Mouse (Mus musculus) embryonic facial prominence, embryonic 15.5 days (tissue): ENCODE results near the gene Clec16a. TPM values are rescaled to one million over a fixed set of nuclear protein-coding genes. Genes with fewer than 3 reads are reported as not detected.

ENCODE experiments used
- ATAC-seq: fragments of 200-750 bp; cut with Nextera tagmentation; 2 replicates; pipeline ENCODE4 v1.8.0; 2017; ENCODE audit warnings: low read depth, moderate TSS enrichment; ENCODE audit not compliant: insufficient number of reproducible peaks, low FRiP score, low TSS enrichment
- H3K27ac ChIP-seq: fragments of 300-500 bp; sonication (generic); replicated peaks from 2 replicates; pipeline ENCODE4 v1.5.1; 2015; ENCODE audit warnings: mild to moderate bottlenecking, inconsistent platforms
- H3K27me3 ChIP-seq: fragments of 300-500 bp; sonication (generic); 2 replicates; pipeline ENCODE4 v1.6.1; 2015; ENCODE audit warnings: inconsistent platforms
- H3K36me3 ChIP-seq: fragments of 300-500 bp; sonication (generic); 2 replicates; pipeline ENCODE4 v1.6.1; 2015; ENCODE audit warnings: mild to moderate bottlenecking, inconsistent platforms
- H3K4me1 ChIP-seq: fragments of 300-500 bp; sonication (generic); 2 replicates; pipeline ENCODE4 v1.6.1; 2015; ENCODE audit warnings: inconsistent platforms
- H3K4me2 ChIP-seq: fragments of 300-500 bp; sonication (generic); replicated peaks from 2 replicates; pipeline ENCODE4 v1.6.1; 2015; ENCODE audit warnings: mild to moderate bottlenecking, inconsistent platforms
- H3K4me3 ChIP-seq: fragments of 300-500 bp; sonication (generic); replicated peaks from 2 replicates; pipeline ENCODE4 v1.5.1; 2015; ENCODE audit warnings: mild to moderate bottlenecking, inconsistent platforms
- H3K9ac ChIP-seq: fragments of 300-500 bp; sonication (generic); 2 replicates; pipeline ENCODE4 v1.6.1; 2015; ENCODE audit warnings: inconsistent platforms
- H3K9me3 ChIP-seq: fragments of 300-500 bp; sonication (generic); replicated peaks from 2 replicates; pipeline ENCODE4 v1.6.1; 2016; ENCODE audit warnings: inconsistent platforms
- WGBS: fragments of 180-500 bp; shearing (Covaris S2); methylation state at CpG from one replicate; pipeline ENCODE4 v1.1.7; 2015; 5-methylcytosine and 5-hydroxymethylcytosine counted together
- polyA plus RNA-seq: library from polyadenylated mRNA; unstranded; fragments of >200 nt; fragmentation: Nextera tagmentation; extraction: Ambion mirVana; gene quantifications from 2 replicates; pipeline ENCODE4 v1.2.1, GENCODE M21; 2015

The Clec16a gene
- polyA plus RNA-seq, 1 experiment from 2014 or later = 39.6 TPM

GRCm38 (mm10) chr16:10585165-10585564 is 40.0 kb downstream of the Clec16a start:
- H3K9ac ChIP-seq = no peak overlapping the region
- H3K4me1 ChIP-seq = no peaks in the 10 kb centered on the region
- no peaks in the 10 kb centered on the region for H3K9me3 ChIP-seq
- no peak overlapping the region for H3K4me2 ChIP-seq
- no peak overlapping the region for H3K4me3 ChIP-seq
- ATAC-seq = peak; percentile 24; the same call in 1 of the 2 replicates
- peaks cover 25% of the 10 kb centered on the region for H3K36me3 ChIP-seq
- no peak overlapping the region for H3K27ac ChIP-seq
- WGBS = 62% methylated on average over 1 of the region's 1 CpGs
- no peaks in the 10 kb centered on the region for H3K27me3 ChIP-seq

- H3K9me3 ChIP-seq = no peaks in the 10 kb centered on the region
- H3K4me2 ChIP-seq = no peak overlapping the region
- WGBS = 88% methylated on average over 3 of the region's 3 CpGs
- peaks cover 16% of the 10 kb centered on the region for H3K36me3 ChIP-seq
- no peak for ATAC-seq
- no peaks in the 10 kb centered on the region for H3K4me1 ChIP-seq
- no peaks in the 10 kb centered on the region for H3K27me3 ChIP-seq
- no peak overlapping the region for H3K9ac ChIP-seq
- H3K4me3 ChIP-seq = no peak overlapping the region
- H3K27ac ChIP-seq = no peak overlapping the region
Measured at GRCm38 (mm10) chr16:10586546-10586945, 41.4 kb downstream of the Clec16a start.

DNA sequence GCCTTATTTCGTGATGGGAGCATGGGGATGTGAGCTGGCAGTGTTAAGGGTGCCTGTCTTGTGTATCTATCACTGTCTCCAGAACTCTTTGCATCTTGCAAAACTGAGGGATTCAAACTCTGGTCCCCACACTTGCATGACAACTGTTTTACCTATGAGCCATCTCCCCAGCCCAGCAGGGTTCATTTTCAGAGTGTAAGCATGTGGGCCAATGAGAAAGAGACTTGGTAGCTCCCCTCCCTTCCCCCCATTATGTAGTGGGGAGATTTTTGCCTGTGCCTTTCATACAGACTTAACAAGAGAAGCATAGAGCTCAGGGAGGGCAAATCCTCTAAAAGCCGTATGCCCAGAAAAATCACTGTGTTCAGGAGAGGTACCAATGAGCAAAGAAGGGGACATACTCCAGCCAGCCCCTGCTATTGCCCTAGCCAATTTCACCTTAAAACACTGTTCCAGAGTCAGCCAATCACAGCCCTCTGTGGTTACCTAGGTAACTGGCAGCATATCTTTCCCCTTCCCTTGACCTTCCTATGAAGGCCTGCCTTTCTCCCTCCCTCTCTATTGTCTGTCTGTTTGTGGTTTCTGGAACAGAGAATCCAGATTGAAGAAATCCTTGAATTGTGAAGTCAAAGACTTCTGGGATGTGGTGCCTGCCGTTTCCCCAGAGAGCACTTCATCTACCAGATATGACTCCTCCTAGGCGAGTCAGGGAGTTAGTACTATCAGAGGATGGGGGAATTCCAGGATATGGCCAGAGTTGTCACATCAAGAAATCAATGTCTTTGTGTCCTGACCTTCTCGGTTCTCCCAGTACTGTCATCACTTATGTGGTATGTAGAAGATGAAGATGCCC is 55.0 kb downstream of the Clec16a start:
- no peak overlapping the region for H3K27ac ChIP-seq
- peaks cover 15% of the 10 kb centered on the region; the same call in 1 of the 2 replicates for H3K36me3 ChIP-seq
- H3K9me3 ChIP-seq = no peaks in the 10 kb centered on the region
- H3K9ac ChIP-seq = no peak overlapping the region
- H3K4me1 ChIP-seq = peaks cover 8% of the 10 kb centered on the region; the same call in 1 of the 2 replicates
- no peak overlapping the region for H3K4me3 ChIP-seq
- 74% methylated on average over 5 of the region's 5 CpGs for WGBS
- H3K4me2 ChIP-seq = no peak overlapping the region
- no peak for ATAC-seq
- H3K27me3 ChIP-seq = no peaks in the 10 kb centered on the region

DNA sequence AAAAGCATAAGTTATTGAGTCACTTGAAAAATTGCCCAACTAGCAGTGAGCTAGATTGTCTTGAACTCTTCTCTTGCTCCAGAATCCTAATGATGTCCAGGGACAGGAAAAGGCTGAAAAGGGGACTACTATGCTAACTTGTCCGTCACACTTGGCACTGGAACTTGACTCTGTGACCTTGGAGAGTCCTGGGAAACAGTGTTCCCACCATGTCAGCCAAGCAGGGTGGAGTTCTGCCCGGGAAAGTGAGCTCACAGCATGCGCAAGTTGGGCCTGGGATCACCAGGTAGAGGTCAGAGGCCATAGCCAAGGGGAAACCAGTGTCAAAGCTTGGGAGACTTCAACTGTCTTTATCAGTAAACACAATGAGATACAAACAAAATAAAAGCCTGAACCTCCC is 62.7 kb downstream of the Clec16a start:
- WGBS = 93% methylated on average over 3 of the region's 3 CpGs
- Histone ChIP-seq H3K36me3 (peaks cover 12% of the 10 kb centered on the region; the same call in 1 of the 2 replicates), H3K4me3 (no peak overlapping the region), H3K27ac (no peak overlapping the region), H3K9ac (no peak overlapping the region), H3K4me1 (peaks cover 12% of the 10 kb centered on the region; the same call in 1 of the 2 replicates), H3K9me3 (no peaks in the 10 kb centered on the region), H3K27me3 (no peaks in the 10 kb centered on the region), H3K4me2 (no peak overlapping the region)
- ATAC-seq = no peak

GRCm38 (mm10) chr16:10609921-10610320 is 64.8 kb downstream of the Clec16a start:
- 91% methylated on average over 7 of the region's 7 CpGs for WGBS
- H3K4me1 ChIP-seq = peaks cover 5% of the 10 kb centered on the region; the same call in 1 of the 2 replicates
- ATAC-seq = no peak
- H3K27me3 ChIP-seq = no peaks in the 10 kb centered on the region
- H3K9me3 ChIP-seq = no peaks in the 10 kb centered on the region
- no peak overlapping the region for H3K27ac ChIP-seq
- H3K9ac ChIP-seq = no peak overlapping the region
- H3K4me3 ChIP-seq = no peak overlapping the region
- H3K36me3 ChIP-seq = peaks cover 19% of the 10 kb centered on the region; the same call in 1 of the 2 replicates
- H3K4me2 ChIP-seq = no peak overlapping the region

GRCm38 (mm10) chr16:10610801-10611200 is 65.7 kb downstream of the Clec16a start:
- Histone ChIP-seq H3K9ac (no peak overlapping the region), H3K27ac (no peak overlapping the region), H3K9me3 (no peaks in the 10 kb centered on the region), H3K4me2 (no peak overlapping the region), H3K27me3 (no peaks in the 10 kb centered on the region), H3K4me1 (no peaks in the 10 kb centered on the region), H3K36me3 (peaks cover 27% of the 10 kb centered on the region; the same call in 1 of the 2 replicates), H3K4me3 (no peak overlapping the region)
- ATAC-seq = no peak
- WGBS = 87% methylated on average over 6 of the region's 6 CpGs

- Histone ChIP-seq H3K4me3 (no peak overlapping the region), H3K4me1 (no peaks in the 10 kb centered on the region), H3K27me3 (no peaks in the 10 kb centered on the region), H3K9me3 (no peaks in the 10 kb centered on the region), H3K27ac (no peak overlapping the region), H3K4me2 (no peak overlapping the region), H3K9ac (no peak overlapping the region), H3K36me3 (peaks cover 28% of the 10 kb centered on the region; the same call in 1 of the 2 replicates)
- no peak for ATAC-seq
- 83% methylated on average over 4 of the region's 4 CpGs for WGBS
Measured at GRCm38 (mm10) chr16:10611306-10611705, 66.2 kb downstream of the Clec16a start.

GRCm38 (mm10) chr16:10613996-10614395 is 68.9 kb downstream of the Clec16a start:
- Histone ChIP-seq H3K9me3 (no peaks in the 10 kb centered on the region), H3K27ac (no peak overlapping the region), H3K27me3 (no peaks in the 10 kb centered on the region), H3K4me3 (no peak overlapping the region), H3K4me1 (no peaks in the 10 kb centered on the region), H3K4me2 (no peak overlapping the region), H3K36me3 (peaks cover 24% of the 10 kb centered on the region; the same call in 1 of the 2 replicates), H3K9ac (no peak overlapping the region)
- WGBS = 94% methylated on average over 2 of the region's 2 CpGs
- ATAC-seq = no peak

- H3K27me3 ChIP-seq = no peaks in the 10 kb centered on the region
- WGBS = 43% methylated on average over 6 of the region's 6 CpGs
- no peak for ATAC-seq
- no peak overlapping the region for H3K9ac ChIP-seq
- H3K4me1 ChIP-seq = peaks cover 14% of the 10 kb centered on the region
- H3K27ac ChIP-seq = peak overlapping the region; percentile 44
- H3K4me3 ChIP-seq = no peak overlapping the region
- H3K4me2 ChIP-seq = no peak overlapping the region
- H3K36me3 ChIP-seq = peaks cover 8% of the 10 kb centered on the region
- no peaks in the 10 kb centered on the region for H3K9me3 ChIP-seq
Measured at GRCm38 (mm10) chr16:10620961-10621614, 75.9 kb downstream of the Clec16a start.

DNA sequence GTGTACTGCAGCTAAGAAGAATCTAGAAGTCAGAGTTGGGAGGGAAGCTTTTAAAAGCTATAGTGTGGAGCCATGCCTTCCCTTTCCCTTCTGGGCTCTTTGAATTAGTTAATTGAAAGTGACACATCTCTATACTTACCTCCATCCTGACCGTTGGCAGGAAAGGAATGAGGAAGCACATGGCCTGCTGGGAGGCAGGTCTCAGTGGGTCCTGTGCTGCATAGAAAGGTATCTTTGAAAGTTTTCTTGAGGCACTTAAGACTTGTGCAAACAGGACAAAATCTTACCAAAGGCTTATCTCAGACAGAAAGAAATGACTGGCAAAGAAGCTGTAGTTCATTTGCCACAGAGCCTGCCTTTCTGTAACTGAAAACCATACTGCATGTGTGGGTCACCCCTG is 76.6 kb downstream of the Clec16a start:
- WGBS = 12% methylated on average over 1 of the region's 1 CpGs
- Histone ChIP-seq H3K27me3 (no peaks in the 10 kb centered on the region), H3K4me2 (no peak overlapping the region), H3K27ac (peak overlapping the region; percentile 44), H3K9me3 (no peaks in the 10 kb centered on the region), H3K4me3 (no peak overlapping the region), H3K36me3 (peaks cover 8% of the 10 kb centered on the region), H3K4me1 (peaks cover 14% of the 10 kb centered on the region), H3K9ac (no peak overlapping the region)
- no peak for ATAC-seq

DNA sequence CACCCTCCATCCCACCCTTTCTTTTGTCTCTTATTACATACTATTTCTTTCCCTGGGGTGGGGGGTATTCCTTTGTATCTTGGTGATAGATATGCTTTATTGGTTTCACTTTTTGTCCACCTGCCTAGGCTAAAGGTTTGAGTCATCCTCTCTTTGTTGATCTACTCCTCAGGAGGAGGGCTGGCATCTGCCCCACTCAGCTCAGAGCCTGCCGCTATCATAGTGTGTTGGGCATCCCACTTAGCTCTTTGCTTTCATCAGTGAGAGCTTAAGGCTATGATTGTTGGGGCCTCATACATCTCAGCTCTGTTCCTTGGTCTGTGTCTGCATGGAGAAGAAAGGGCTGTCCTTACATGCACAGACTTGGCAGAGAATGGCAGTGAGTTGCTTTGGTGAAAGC is 81.0 kb downstream of the Clec16a start:
- WGBS = 68% methylated on average over 1 of the region's 1 CpGs

More for the DNA sequence above, 81.0 kb downstream of the Clec16a start:
- Histone ChIP-seq H3K27me3 (no peaks in the 10 kb centered on the region), H3K4me3 (no peak overlapping the region), H3K36me3 (0 out of 2 replicates have a peak, but pooled peaks cover 20% of the 10 kb centered on the region), H3K27ac (no peak overlapping the region), H3K4me1 (peaks cover 13% of the 10 kb centered on the region), H3K4me2 (no peak overlapping the region), H3K9me3 (no peaks in the 10 kb centered on the region), H3K9ac (no peak overlapping the region)
- ATAC-seq = no peak
